Mouse (Mus musculus) left cerebral cortex, adult 6 months (tissue): Measurements from ENCODE around the gene Exph5. TPM values are rescaled to one million over a fixed set of nuclear protein-coding genes. Genes with fewer than 3 reads are reported as not detected.

Experiments used
- long read RNA-seq, 2 experiments: library from polyadenylated mRNA; unstranded; transcript quantifications; one replicate each; pipeline ENCODE4 v2.0.0; 2019 to 2020
- polyA plus RNA-seq: library from polyadenylated mRNA; unstranded; fragments of <200 nt; fragmentation: Nextera tagmentation; gene quantifications from 2 replicates; pipeline ENCODE4 v1.2.3, GENCODE M21; 2021

The Exph5 gene
- polyA plus RNA-seq = 6.1 and 6.6 TPM in 2 replicates
- long read RNA-seq, experiment 1, full-length matches to known transcripts = 4 of 15 reads
- long read RNA-seq, experiment 1, partial matches to known transcripts = 0 of 15 reads
- long read RNA-seq, experiment 1, other reads (novel, unspliced or antisense) = 11 of 15 reads
- long read RNA-seq, experiment 2, full-length matches to known transcripts = 1 of 8 reads
- long read RNA-seq, experiment 2, partial matches to known transcripts = 0 of 8 reads
- long read RNA-seq, experiment 2, other reads (novel, unspliced or antisense) = 7 of 8 reads

GRCm38 (mm10) chr9:53301269-53301720 lies at the start of gene Exph5:
Gene Exph5 (plus strand): TSS chr9:53301670.

GRCm38 (mm10) chr9:53383951-53384866 lies 82.7 kb downstream of the Exph5 start, which contains the start of gene Kdelc2:
Gene Kdelc2 (plus strand): TSS chr9:53384025.

GRCm38 (mm10) chr9:53402291-53402711 lies 100.8 kb downstream of the Exph5 start, which contains the start of gene 4930550C14Rik:
Gene 4930550C14Rik (plus strand): TSS chr9:53402325.

Other genes with a start within 250 kb of the Exph5 start
- gene Ddx10, start 53.6 kb upstream of the Exph5 start, polyA plus RNA-seq = 10.0 and 11.1 TPM in 2 replicates
- 3.7 and 5.6 TPM in 2 replicates for gene Kdelc2, start 82.4 kb downstream of the Exph5 start, polyA plus RNA-seq
- 0.18 and 0.41 TPM in 2 replicates for gene 4930550C14Rik, start 100.7 kb downstream of the Exph5 start, polyA plus RNA-seq
- 2.1 and 2.6 TPM in 2 replicates for gene Atm, start 235.1 kb downstream of the Exph5 start, polyA plus RNA-seq
- gene Npat, start 235.4 kb downstream of the Exph5 start, polyA plus RNA-seq = 4.8 and 7.0 TPM in 2 replicates